Mouse (Mus musculus) lung, embryonic 14.5 days (tissue): ENCODE data around the gene Chek1. TPM values are rescaled to one million over a fixed set of nuclear protein-coding genes. Genes with fewer than 3 reads are reported as not detected.

Experiments
- ATAC-seq: fragments of 200-750 bp; cut with Nextera tagmentation; 2 replicates; pipeline ENCODE4 v1.8.0; 2017; ENCODE audit warnings: mild to moderate bottlenecking, moderate TSS enrichment, moderate library complexity; ENCODE audit not compliant: insufficient read depth
- DNase-seq: peaks from one replicate; pipeline ENCODE4 v3.0.0-alpha.2; 2015
- H3K27ac ChIP-seq: fragments of 300-500 bp; sonication (generic); 2 replicates; pipeline ENCODE4 v1.5.1; 2014; ENCODE audit warnings: low read depth, mild to moderate bottlenecking, moderate library complexity
- H3K27me3 ChIP-seq: fragments of 300-500 bp; sonication (generic); 2 replicates; pipeline ENCODE4 v1.6.1; 2014; ENCODE audit warnings: low read length, control low read depth; ENCODE audit not compliant: insufficient read depth
- H3K36me3 ChIP-seq: fragments of 300-500 bp; sonication (generic); 2 replicates; pipeline ENCODE4 v1.6.1; 2014; ENCODE audit warnings: control low read depth; ENCODE audit not compliant: insufficient read depth
- H3K4me1 ChIP-seq: fragments of 300-500 bp; sonication (generic); 2 replicates; pipeline ENCODE4 v1.6.1; 2014; ENCODE audit warnings: antibody characterized with exemption, control low read depth; ENCODE audit not compliant: insufficient read depth
- H3K4me2 ChIP-seq: fragments of 300-500 bp; sonication (generic); 2 replicates; pipeline ENCODE4 v1.6.1; 2014; ENCODE audit warnings: mild to moderate bottlenecking
- H3K4me3 ChIP-seq: fragments of 300-500 bp; sonication (generic); 2 replicates; pipeline ENCODE4 v1.5.1; 2014; ENCODE audit warnings: low read depth, low read length
- H3K9ac ChIP-seq: fragments of 300-500 bp; sonication (generic); 2 replicates; pipeline ENCODE4 v1.6.1; 2014
- H3K9me3 ChIP-seq: fragments of 300-500 bp; sonication (generic); 2 replicates; pipeline ENCODE4 v1.6.1; 2016; ENCODE audit warnings: low read depth, low read length, control low read depth
- CTCF ChIP-seq: IDR thresholded peaks from 2 replicates; pipeline ENCODE4 v1.5.1; 2016; ENCODE audit warnings: antibody characterized with exemption, low read depth
- WGBS: fragments of 180-500 bp; shearing (Covaris S2); extraction: QIAGEN DNeasy Blood & Tissue Kit; methylation state at CpG from one replicate; pipeline ENCODE4 v1.1.7; 2014; 5-methylcytosine and 5-hydroxymethylcytosine counted together
- polyA plus RNA-seq: library from polyadenylated mRNA; unstranded; fragments of >200 nt; fragmentation: Nextera tagmentation; extraction: Ambion mirVana; gene quantifications from 2 replicates; pipeline ENCODE4 v1.2.1, GENCODE M21; 2014

Chek1 gene
- 44.4 and 45.1 TPM in 2 replicates for polyA plus RNA-seq

DNA sequence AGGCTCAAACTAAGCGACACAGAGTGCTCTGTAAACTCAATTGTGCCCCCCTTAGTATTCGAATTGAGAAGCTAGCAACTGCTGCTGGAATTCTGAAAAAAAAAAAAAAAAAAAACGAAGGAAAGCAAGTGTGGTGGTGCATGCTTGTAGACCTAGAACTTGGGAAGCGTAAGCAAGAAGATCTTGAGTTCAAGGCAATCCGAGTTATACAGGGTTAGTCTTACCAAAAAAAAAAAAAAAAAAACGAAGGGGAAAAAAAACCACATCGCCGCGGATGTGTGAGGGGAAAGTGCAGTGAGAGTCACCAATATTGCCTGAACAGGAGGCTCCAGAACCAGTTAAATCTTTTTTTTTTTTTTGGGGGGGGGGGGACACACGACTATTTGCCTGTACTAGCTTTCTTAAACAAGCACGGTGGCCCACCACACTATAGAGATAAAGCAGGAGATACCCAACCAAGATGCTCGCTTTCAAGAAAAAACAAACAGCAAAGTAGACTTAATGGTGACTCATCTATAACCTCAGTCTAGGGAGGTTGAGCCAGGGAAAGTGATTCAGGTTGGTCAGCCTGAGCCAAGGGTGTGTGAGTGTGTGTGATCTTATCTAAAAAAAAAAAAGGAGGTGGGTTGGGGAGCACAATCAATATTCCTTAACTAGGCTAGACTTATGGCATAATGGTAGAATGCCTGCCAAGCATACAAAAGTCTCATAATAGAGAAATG, at the start of gene Chek1:
Gene Chek1 (minus strand): TSS at position 32 of the 722 bp plus-strand sequence.
- H3K27me3 ChIP-seq, result no peaks in the 10 kb centered on the region
- H3K4me1 ChIP-seq, result peaks cover 4% of the 10 kb centered on the region; the same call in 1 of the 2 replicates
- peak within 1 kb of the TSS; percentile 61 for H3K4me3 ChIP-seq
- peak within 1 kb of the TSS; percentile 68 for H3K9ac ChIP-seq
- no peaks in the 10 kb centered on the region for H3K9me3 ChIP-seq
- peak within 1 kb of the TSS; percentile 58 for H3K4me2 ChIP-seq
- WGBS, result 2% methylated on average over 12 of the region's 12 CpGs
- ATAC-seq (peak; percentile 12), DNase-seq (peak; percentile 3)
- TF ChIP-seq CTCF, result no peak
- H3K36me3 ChIP-seq, result peaks cover 29% of the 10 kb centered on the region
- peak within 1 kb of the TSS; percentile 92 for H3K27ac ChIP-seq

DNA sequence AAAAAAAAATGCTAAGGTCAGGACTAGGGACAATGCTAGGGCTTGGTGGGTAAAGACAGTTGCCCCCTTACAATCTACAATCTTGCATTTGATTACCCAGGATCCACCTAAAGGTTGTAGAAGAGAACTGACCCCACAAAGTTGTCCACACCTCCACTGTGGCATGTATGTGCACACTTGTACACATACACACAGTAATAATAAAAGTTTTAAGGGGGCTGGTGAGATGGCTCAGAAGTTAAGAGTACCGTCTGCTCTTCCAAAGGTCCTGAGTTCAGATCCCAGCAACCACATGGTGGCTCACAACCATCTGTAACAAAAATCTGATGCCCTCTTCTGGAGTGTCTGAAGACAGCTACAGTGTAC, 42.2 kb upstream of the Chek1 start:
- Histone ChIP-seq H3K4me2 (peak overlapping the region; percentile 81), H3K27me3 (no peaks in the 10 kb centered on the region), H3K27ac (no peak overlapping the region), H3K36me3 (peaks cover 14% of the 10 kb centered on the region), H3K4me1 (no peaks in the 10 kb centered on the region), H3K4me3 (peak overlapping the region; percentile 96), H3K9ac (peak overlapping the region; percentile 84; the same call in 1 of the 2 replicates), H3K9me3 (no peaks in the 10 kb centered on the region)
- DNase-seq (no peak), ATAC-seq (no peak)
- no peak for TF ChIP-seq CTCF
- 83% methylated on average over 1 of the region's 1 CpGs for WGBS

DNA sequence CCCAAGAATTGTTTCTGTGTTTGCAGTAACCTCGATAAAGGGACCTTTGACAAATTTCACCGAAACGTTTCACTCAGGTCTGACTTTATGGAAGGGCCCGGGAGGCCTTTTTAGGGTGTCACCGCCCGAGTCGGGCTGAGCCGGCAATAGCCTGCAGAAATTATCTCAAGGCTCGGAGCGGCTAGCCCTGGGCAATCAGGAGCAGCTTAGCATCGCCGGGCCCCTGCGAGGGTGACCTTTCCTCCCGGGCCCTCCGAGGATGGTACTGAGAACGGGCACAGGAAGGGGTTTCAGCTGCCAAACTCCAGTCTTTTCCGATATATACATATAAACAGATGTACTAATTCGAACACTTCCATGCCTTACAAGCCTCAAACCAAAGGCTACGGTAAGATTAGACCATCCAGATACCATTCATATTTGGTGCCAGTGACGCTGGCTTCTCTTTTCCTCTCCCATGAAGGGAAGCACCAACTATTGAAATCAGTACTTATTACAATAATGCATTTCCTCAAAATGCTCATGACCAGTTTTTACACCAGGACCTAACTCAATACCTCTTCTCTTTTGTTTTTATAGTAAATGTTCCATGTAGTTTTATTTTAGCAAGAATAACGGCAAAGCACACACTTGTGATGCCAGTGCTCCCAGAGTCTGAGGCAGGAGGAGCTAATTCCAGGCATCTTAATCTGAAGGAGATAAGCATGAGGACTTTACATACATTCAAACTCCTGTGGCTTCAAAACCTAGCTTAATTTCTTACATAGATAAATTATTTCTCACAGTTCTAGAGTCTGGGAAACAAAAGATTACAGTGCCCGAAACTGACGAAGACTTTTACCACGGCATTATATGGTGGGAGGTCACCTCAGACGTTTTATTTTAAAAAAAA, 41.5 kb upstream of the Chek1 start:
- peaks cover 19% of the 10 kb centered on the region for H3K36me3 ChIP-seq
- DNase-seq, result no peak
- no peak for TF ChIP-seq CTCF
- WGBS, result 12% methylated on average over 25 of the region's 25 CpGs
- peak; percentile 9; the same call in 1 of the 2 replicates for ATAC-seq
- no peaks in the 10 kb centered on the region for H3K27me3 ChIP-seq
- H3K4me2 ChIP-seq, result peak overlapping the region; percentile 81
- no peaks in the 10 kb centered on the region for H3K9me3 ChIP-seq
- no peaks in the 10 kb centered on the region for H3K4me1 ChIP-seq
- peak overlapping the region; percentile 84 for H3K9ac ChIP-seq
- H3K27ac ChIP-seq, result peak overlapping the region; percentile 93
- H3K4me3 ChIP-seq, result peak overlapping the region; percentile 96

DNA sequence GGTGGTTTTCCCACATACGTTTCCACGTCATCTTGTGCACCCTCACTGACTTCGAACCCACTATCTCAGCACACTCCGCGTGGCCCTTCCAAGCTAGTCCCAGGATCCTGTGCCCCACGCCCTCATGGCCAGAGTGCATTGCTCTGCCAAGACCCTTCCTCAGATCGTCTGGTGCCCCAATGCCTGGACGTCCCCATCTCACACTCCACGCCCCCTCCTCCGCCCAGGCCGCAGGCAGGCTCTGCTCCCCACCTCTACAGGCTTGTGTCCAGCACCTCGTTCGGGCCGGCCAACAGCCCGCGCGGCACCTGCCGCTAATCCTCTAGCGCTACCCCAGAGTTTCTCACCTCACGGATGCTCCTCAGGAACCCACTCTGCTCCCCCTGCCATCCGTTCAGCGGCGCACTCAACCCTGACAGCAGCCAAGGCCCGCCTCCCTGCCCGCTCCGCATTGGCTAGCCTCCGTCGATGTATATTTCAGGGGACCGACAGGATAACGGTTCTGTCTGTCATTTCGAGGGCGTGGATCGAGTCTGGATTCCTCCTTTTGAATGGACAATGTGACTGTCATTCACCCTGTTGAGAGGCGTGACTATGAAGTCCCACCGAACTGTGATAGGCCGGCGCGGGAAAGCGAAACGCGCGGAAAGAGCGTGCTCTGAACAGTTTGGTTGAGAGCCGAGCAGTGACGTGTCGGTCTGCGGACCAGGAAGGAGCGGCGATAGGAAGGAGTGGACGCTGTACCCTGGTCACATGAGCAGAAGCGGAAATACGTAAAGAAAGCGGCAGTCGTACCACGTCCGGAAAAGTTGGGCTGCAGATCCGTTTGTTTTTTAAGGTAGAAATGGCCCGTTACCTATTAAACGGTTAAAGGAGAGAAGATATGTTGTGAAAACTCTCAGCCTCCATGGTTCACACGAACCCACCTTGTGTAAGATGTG, 40.6 kb upstream of the Chek1 start, which contains the start of gene Stt3a:
Gene Stt3a (minus strand): TSS at position 477 of the 941 bp plus-strand sequence.
- DNase-seq (peak; percentile 100), ATAC-seq (peak; percentile 100)
- peak within 1 kb of the TSS; percentile 93 for H3K27ac ChIP-seq
- H3K4me2 ChIP-seq, result peak within 1 kb of the TSS; percentile 81
- under 1% methylated on average over 60 of the region's 60 CpGs for WGBS
- H3K36me3 ChIP-seq, result peaks cover 25% of the 10 kb centered on the region
- no peaks in the 10 kb centered on the region for H3K9me3 ChIP-seq
- H3K4me3 ChIP-seq, result peak within 1 kb of the TSS; percentile 96
- H3K27me3 ChIP-seq, result no peaks in the 10 kb centered on the region
- no peak for TF ChIP-seq CTCF
- peak within 1 kb of the TSS; percentile 85 for H3K9ac ChIP-seq
- no peaks in the 10 kb centered on the region for H3K4me1 ChIP-seq

DNA sequence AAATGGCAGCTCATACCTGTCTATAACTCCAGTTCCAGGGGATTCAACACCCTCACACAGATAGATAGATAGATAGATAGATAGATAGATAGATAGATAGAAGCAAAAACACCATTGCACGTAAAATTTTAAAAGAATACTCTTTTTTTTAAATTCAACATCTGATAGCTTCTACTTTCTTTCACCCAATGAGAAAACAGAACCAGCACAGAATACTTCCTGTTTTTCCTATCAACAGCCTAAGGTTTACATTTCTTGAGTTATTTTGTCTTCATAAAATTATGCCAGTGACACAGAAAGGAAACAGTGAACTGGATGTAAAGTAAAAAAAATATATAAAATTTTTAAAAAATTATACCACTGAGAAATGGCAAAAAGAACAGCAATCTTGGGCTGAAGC, 37.5 kb upstream of the Chek1 start:
- no peaks in the 10 kb centered on the region for H3K4me1 ChIP-seq
- DNase-seq (no peak), ATAC-seq (no peak)
- no peak overlapping the region for H3K4me3 ChIP-seq
- peaks cover 40% of the 10 kb centered on the region for H3K36me3 ChIP-seq
- no peak overlapping the region for H3K4me2 ChIP-seq
- H3K9ac ChIP-seq, result no peak overlapping the region
- H3K9me3 ChIP-seq, result no peaks in the 10 kb centered on the region
- no peaks in the 10 kb centered on the region for H3K27me3 ChIP-seq
- no peak overlapping the region for H3K27ac ChIP-seq
- 93% methylated on average over 1 of the region's 1 CpGs for WGBS
- no peak for TF ChIP-seq CTCF
